Mouse (Mus musculus): Measurements from ENCODE around the gene Galnt4.

DNA sequence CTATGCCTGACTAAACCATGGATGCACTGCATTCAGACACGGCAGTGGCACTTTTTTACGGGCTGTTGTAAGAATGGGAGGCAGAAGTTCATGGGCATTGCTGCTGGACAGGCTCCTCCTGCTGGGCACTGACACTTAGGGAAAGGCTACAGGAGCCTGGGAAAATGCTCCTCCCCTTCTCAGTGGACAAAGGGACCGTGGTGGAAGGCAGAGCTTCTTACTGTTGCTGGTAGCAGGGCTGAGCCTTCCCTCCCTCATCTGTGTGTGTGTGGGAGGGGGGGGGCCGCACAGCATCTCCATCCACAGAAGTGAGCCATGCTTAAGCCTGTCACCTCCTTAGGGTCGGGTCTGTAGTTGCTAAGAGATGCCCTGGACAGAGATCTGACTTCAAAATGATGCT is 23.3 kb downstream of the Galnt4 start:
- no peak for TF ChIP-seq POLR2A (IDR thresholded peaks at IDR 0.05; ENCODE audit: borderline replicate concordance, low read depth, low read length)
- TF ChIP-seq CTCF (IDR thresholded peaks at IDR 0.05; ENCODE audit: low read depth, low read length) = no peak
